Mouse (Mus musculus): ENCODE results near the gene Gm5475.

- no peak for TF ChIP-seq POLR2A (IDR thresholded peaks at IDR 0.05; ENCODE audit: insufficient read depth, low read depth, low read length)
- no peak for TF ChIP-seq CTCF (IDR thresholded peaks at IDR 0.05; ENCODE audit: insufficient read depth, low read depth, low read length)
Measured at GRCm38 (mm10) chr15:100446887-100447286, 24.9 kb downstream of the Gm5475 start.
